Mouse (Mus musculus) lung, embryonic 15.5 days (tissue): ENCODE data around the gene Slc37a2. TPM values are rescaled to one million over a fixed set of nuclear protein-coding genes. Genes with fewer than 3 reads are reported as not detected.
"Not testable (repeated sequence)": the region's sequence is repeated elsewhere in the genome, so short reads cannot be mapped to it uniquely, and the experiment has no call there.

ENCODE experiments used
- ATAC-seq: fragments of 200-750 bp; cut with Nextera tagmentation; 2 replicates; pipeline ENCODE4 v1.8.0; 2017; ENCODE audit warnings: moderate number of reproducible peaks, borderline replicate concordance; ENCODE audit not compliant: low FRiP score, low TSS enrichment; ENCODE audit errors: extremely low read depth
- H3K27ac ChIP-seq: fragments of 300-500 bp; sonication (generic); 2 replicates; pipeline ENCODE4 v1.5.1; 2015; ENCODE audit warnings: moderate library complexity, mild to moderate bottlenecking, inconsistent platforms
- H3K27me3 ChIP-seq: fragments of 300-500 bp; sonication (generic); 2 replicates; pipeline ENCODE4 v1.6.1; 2015; ENCODE audit warnings: inconsistent platforms
- H3K36me3 ChIP-seq: fragments of 300-500 bp; sonication (generic); 2 replicates; pipeline ENCODE4 v1.6.1; 2015; ENCODE audit warnings: inconsistent platforms
- H3K4me1 ChIP-seq: fragments of 300-500 bp; sonication (generic); 2 replicates; pipeline ENCODE4 v1.6.1; 2015; ENCODE audit warnings: inconsistent platforms
- H3K4me2 ChIP-seq: fragments of 300-500 bp; sonication (generic); 2 replicates; pipeline ENCODE4 v1.6.1; 2015; ENCODE audit warnings: inconsistent platforms, mild to moderate bottlenecking, moderate library complexity
- H3K4me3 ChIP-seq: fragments of 300-500 bp; sonication (generic); 2 replicates; pipeline ENCODE4 v1.5.1; 2015; ENCODE audit warnings: mild to moderate bottlenecking, inconsistent platforms
- H3K9ac ChIP-seq: fragments of 300-500 bp; sonication (generic); 2 replicates; pipeline ENCODE4 v1.6.1; 2015; ENCODE audit warnings: inconsistent platforms
- H3K9me3 ChIP-seq: fragments of 300-500 bp; sonication (generic); 2 replicates; pipeline ENCODE4 v1.6.1; 2016; ENCODE audit warnings: inconsistent platforms
- WGBS: fragments of 180-500 bp; shearing (Covaris S2); methylation state at CpG from one replicate; pipeline ENCODE4 v1.1.7; 2015; 5-methylcytosine and 5-hydroxymethylcytosine counted together
- polyA plus RNA-seq: library from polyadenylated mRNA; unstranded; fragments of >200 nt; fragmentation: Nextera tagmentation; extraction: Ambion mirVana; gene quantifications from 2 replicates; pipeline ENCODE4 v1.2.1, GENCODE M21; 2015

Gene Slc37a2
- polyA plus RNA-seq = 1.1 and 1.6 TPM in 2 replicates

DNA sequence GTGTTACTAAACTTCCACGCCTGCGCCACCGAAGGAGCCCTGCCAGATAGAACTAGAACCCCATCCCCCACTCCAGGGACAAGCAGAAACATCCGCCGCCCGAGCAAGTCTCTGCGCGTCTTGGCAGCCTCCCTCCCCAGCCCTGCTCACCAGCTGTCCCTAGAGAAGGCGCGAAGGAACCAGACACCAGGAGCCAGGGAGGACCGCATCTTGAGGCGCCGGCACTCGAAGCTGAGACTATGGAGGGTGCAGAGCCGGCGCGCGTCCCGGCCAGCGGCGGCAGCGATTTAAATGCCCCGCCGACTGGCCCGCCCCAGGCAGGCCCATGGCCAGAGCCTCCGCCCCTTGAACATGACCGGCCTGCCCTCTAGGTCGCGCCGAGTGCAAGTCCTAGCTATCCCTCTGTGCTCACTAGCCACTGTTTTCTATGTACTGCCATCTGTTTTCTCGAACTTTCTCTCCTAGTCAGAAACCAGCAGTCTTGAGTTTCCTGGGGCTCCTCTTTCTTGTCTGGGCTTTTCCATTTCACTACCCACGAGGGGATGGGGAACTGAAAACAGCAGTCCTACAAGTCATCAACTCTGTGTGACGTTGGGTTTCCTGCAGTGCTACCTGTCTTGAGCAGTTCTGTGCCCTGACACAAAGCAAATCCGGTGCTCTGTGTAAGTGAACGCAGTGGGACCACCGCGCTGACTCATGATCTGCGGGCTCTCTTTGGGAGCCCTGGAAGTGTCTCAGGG, at the start of gene Slc37a2:
TSS of gene Slc37a2 (minus strand) at position 590 of the 740 bp plus-strand sequence.
- WGBS = 1% methylated on average over 38 of the region's 38 CpGs
- Histone ChIP-seq H3K4me3 (peak within 1 kb of the TSS; percentile 44), H3K36me3 (no peaks in the 10 kb centered on the region), H3K9ac (peak within 1 kb of the TSS; percentile 40; the same call in 1 of the 2 replicates), H3K4me1 (0 out of 2 replicates have a peak, but pooled peaks cover 9% of the 10 kb centered on the region), H3K27me3 (no peaks in the 10 kb centered on the region), H3K27ac (no peak within 1 kb of the TSS), H3K4me2 (peak within 1 kb of the TSS; percentile 86), H3K9me3 (no peaks in the 10 kb centered on the region)
- peak; percentile 86 for ATAC-seq

DNA sequence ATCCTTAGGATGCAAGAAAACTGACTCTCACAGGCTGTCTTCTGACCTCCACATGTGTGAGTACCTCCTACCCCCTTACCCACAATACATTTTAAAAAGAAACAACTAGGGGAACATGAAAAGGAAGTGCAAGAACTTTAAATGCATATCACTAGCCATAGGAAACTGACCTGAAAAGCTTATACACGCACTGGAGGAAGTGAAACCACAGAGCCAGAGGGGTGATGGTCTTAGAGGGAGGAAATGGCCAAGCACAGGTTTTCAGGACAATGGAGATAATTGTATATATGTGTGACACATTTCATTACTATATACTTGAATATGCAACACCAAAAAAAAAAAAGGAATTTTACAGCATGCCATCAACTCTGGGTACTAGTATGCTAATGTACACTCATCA, 46.2 kb upstream of the Slc37a2 start:
- Histone ChIP-seq H3K9me3 (no peaks in the 10 kb centered on the region), H3K27me3 (no peaks in the 10 kb centered on the region), H3K27ac (no peak overlapping the region), H3K4me3 (no peak overlapping the region), H3K4me2 (no peak overlapping the region), H3K4me1 (no peaks in the 10 kb centered on the region), H3K9ac (no peak overlapping the region), H3K36me3 (no peaks in the 10 kb centered on the region)
- ATAC-seq = no peak
- 67% methylated on average over 1 of the region's 1 CpGs for WGBS

DNA sequence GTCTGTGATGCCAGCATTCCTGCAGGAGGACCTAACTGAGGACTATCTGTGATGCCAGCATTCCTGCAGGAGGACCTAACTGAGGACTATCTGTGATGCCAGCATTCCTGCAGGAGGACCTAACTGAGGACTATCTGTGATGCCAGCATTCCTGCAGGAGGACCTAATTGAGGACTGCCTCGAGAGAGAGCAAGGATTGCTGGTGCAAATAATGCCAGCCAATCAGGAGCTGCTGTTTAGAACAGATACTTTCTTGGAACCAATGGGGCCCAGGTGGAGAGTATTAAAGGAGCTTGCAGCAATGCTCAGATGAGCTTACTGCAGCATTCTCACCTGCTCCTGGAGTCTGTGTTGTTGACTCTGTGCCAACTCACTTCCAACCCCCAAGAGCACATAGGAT, 45.0 kb upstream of the Slc37a2 start:
- not testable (repeated sequence) for H3K36me3 ChIP-seq, H3K27me3 ChIP-seq, H3K4me2 ChIP-seq, H3K9me3 ChIP-seq, ATAC-seq, H3K9ac ChIP-seq, H3K4me1 ChIP-seq, H3K4me3 ChIP-seq, H3K27ac ChIP-seq
- WGBS = 75% methylated on average over 1 of the region's 1 CpGs

DNA sequence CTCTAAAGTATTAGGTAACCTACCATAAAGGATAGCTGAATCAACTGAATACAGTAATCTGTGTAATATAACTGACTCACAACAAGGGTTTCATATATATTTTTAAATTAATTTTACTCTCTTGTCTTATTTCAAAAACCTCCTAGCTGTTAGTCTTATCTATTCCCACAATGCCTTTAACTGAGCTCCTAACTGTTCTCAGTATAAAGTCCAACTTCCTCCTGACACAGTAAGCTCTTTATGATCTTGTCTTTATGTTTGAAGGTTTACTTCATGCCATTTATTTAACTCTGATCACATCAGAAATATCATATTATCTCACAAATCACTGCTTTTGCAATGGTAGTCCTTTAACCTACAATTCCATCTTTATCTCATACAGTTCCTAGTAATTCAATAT, 40.0 kb upstream of the Slc37a2 start:
- Histone ChIP-seq H3K27ac (no peak overlapping the region), H3K4me2 (no peak overlapping the region), H3K4me3 (no peak overlapping the region), H3K36me3 (no peaks in the 10 kb centered on the region), H3K9me3 (no peaks in the 10 kb centered on the region), H3K4me1 (no peaks in the 10 kb centered on the region), H3K9ac (no peak overlapping the region), H3K27me3 (no peaks in the 10 kb centered on the region)
- no peak for ATAC-seq

DNA sequence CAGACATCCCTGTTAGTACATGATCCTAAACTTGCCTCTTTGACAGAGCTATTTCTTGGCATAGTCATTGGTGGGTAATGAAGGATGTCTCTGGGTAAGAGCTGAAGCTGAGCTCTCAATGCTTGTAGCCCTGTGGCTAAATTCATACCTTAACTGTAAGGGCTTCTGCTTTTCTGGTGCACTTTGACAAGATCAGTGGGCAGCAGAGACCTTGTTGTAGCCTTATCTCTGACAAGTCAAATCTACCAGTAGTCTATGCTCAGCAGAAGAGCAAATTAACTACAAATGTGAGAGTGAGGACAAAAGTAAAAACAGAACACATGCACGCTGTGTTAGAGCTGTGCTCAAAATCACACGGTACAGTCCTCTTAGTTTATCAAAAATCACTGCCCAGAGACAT, 11.1 kb upstream of the Slc37a2 start:
- ATAC-seq = no peak
- H3K4me3 ChIP-seq = no peak overlapping the region
- H3K4me1 ChIP-seq = no peaks in the 10 kb centered on the region
- H3K9me3 ChIP-seq = no peaks in the 10 kb centered on the region
- no peak overlapping the region for H3K27ac ChIP-seq
- H3K36me3 ChIP-seq = no peaks in the 10 kb centered on the region
- no peak overlapping the region for H3K4me2 ChIP-seq
- H3K27me3 ChIP-seq = no peaks in the 10 kb centered on the region
- WGBS = 81% methylated on average over 2 of the region's 2 CpGs
- no peak overlapping the region for H3K9ac ChIP-seq

DNA sequence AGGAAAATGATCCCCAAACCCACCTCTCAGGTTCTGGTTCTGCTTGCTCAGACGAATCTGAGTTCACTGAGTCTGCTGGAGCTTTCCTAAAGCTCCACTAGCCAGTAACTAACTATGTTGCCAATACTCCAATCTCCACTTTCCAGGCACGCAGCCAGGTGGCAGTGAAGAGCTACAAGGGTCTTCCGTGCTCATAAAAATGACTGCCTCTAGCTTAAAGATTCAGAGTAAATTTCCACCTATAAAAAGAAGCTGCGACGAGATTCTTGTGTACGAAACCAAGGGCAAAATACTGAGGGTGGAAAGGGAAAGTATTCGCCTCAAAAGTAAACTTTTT, 319 bp upstream of the Slc37a2 start:
- no peak overlapping the region for H3K9ac ChIP-seq
- H3K4me2 ChIP-seq = peak overlapping the region; percentile 86
- H3K4me1 ChIP-seq = 0 out of 2 replicates have a peak, but pooled peaks cover 9% of the 10 kb centered on the region
- H3K27me3 ChIP-seq = no peaks in the 10 kb centered on the region
- no peaks in the 10 kb centered on the region for H3K36me3 ChIP-seq
- no peak overlapping the region for H3K27ac ChIP-seq
- H3K9me3 ChIP-seq = no peaks in the 10 kb centered on the region
- ATAC-seq = 0 out of 2 replicates have a peak, but pooled peaks have one; percentile 29
- H3K4me3 ChIP-seq = peak overlapping the region; percentile 44
- 25% methylated on average over 7 of the region's 7 CpGs for WGBS

DNA sequence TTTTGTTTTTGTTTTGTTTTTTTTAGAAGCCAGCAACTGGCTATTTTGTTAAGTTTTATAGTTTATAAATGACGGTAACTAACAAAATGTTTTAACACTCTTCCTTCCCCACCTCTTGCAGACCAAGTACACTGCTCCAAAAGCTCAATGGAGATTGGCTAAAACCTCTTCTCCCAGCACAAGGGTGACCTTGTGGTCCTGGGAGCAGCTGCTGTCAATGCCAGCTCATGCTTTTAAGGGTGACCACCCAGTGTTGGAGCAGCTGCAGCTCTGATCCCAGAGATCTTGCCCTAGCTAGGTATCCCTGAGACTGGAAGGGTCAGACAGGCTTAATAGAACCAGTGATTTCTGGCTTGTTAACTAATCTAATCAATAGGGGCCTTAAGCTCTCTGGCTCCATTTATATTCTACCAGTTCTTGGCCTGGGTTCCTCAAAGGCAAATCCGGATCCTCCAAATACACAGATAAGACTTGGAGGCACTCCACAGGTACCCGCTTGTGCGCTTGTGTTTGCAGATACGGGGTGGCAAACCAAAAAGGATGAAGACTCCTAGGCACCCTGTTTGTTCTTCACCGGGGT, 917 bp downstream of the Slc37a2 start:
- no peak overlapping the region for H3K27ac ChIP-seq
- no peak overlapping the region for H3K9ac ChIP-seq
- 20% methylated on average over 6 of the region's 6 CpGs for WGBS
- no peak for ATAC-seq
- peak overlapping the region; percentile 86 for H3K4me2 ChIP-seq
- H3K27me3 ChIP-seq = no peaks in the 10 kb centered on the region
- 0 out of 2 replicates have a peak, but pooled peaks cover 9% of the 10 kb centered on the region for H3K4me1 ChIP-seq
- H3K36me3 ChIP-seq = no peaks in the 10 kb centered on the region
- H3K9me3 ChIP-seq = no peaks in the 10 kb centered on the region
- peak overlapping the region; percentile 44 for H3K4me3 ChIP-seq

DNA sequence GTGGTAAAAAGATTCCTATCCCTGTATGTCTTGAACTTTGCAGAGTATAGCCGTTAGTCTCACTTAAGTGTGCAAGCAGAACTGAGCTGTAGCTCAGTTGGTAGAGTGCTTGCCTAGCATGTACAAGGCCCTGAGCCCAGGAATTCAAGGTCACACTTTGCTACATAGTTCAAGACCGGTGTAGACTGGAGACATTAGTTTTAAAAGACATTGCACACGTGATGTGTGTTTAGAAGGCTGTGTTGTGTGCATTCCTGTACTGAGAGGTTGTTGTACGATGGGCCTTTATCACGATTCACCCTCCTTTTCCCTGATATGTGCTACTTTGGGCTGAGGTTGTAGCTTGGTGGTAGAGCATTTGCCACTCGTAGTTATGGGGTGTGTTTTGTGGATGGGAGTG, 4.9 kb downstream of the Slc37a2 start:
- no peak overlapping the region for H3K27ac ChIP-seq
- H3K36me3 ChIP-seq = no peaks in the 10 kb centered on the region
- H3K27me3 ChIP-seq = no peaks in the 10 kb centered on the region
- 67% methylated on average over 6 of the region's 6 CpGs for WGBS
- ATAC-seq = no peak
- no peak overlapping the region for H3K4me3 ChIP-seq
- H3K4me1 ChIP-seq = 0 out of 2 replicates have a peak, but pooled peaks cover 5% of the 10 kb centered on the region
- no peaks in the 10 kb centered on the region for H3K9me3 ChIP-seq
- H3K9ac ChIP-seq = no peak overlapping the region
- no peak overlapping the region for H3K4me2 ChIP-seq

DNA sequence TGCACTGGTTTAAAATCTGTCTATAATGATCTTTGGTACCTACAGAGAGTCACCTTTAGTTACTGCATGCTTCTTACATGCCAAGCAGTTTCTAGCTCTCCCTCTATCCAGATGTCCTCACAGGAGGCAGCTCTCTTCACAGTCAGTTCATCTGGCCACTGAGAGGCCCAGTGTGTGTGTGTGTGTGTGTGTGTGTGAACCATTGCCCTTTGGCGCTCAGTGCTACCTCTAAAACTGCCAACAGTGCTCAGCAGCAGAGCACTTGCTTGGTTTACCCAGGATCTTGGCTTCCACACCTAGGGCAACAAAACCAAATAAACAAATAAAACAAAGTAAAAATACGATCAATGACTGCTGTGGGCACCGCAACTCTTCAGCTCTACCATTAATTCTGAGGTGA, 5.6 kb downstream of the Slc37a2 start:
- Histone ChIP-seq H3K36me3 (no peaks in the 10 kb centered on the region), H3K27ac (no peak overlapping the region), H3K4me2 (no peak overlapping the region), H3K4me3 (no peak overlapping the region), H3K4me1 (0 out of 2 replicates have a peak, but pooled peaks cover 5% of the 10 kb centered on the region), H3K9me3 (no peaks in the 10 kb centered on the region), H3K9ac (no peak overlapping the region), H3K27me3 (no peaks in the 10 kb centered on the region)
- 73% methylated on average over 3 of the region's 3 CpGs for WGBS
- no peak for ATAC-seq

DNA sequence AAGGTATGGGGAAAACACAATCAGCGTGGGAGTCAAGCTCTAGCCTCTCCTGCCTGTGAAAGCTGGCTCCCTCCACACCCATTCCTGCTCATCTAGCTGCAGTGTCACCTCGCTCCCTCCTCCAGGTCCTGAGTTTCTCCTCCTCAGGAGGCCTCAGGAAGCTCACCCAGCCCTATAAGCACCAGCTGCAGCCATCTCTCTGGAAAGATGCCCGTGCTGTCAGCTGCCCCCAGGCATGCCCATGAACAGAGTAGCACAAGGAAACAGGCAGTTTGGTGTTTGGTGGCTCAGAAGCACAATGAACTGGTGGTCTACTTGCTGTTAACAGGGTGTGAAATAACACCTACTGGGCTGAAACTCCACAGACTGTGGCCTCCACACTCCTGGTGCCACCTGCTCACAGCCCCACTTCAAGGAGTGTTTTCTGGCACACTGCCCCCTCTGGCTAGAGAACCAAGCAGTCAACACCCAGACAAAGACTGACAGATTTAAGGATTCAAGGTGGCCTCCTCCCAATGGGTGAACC, 7.1 kb downstream of the Slc37a2 start:
- no peak overlapping the region for H3K9ac ChIP-seq
- H3K9me3 ChIP-seq = no peaks in the 10 kb centered on the region
- H3K4me2 ChIP-seq = no peak overlapping the region
- ATAC-seq = no peak
- 48% methylated on average over 3 of the region's 3 CpGs for WGBS
- no peak overlapping the region for H3K4me3 ChIP-seq
- H3K4me1 ChIP-seq = no peaks in the 10 kb centered on the region
- no peaks in the 10 kb centered on the region for H3K36me3 ChIP-seq
- no peak overlapping the region for H3K27ac ChIP-seq
- H3K27me3 ChIP-seq = no peaks in the 10 kb centered on the region

DNA sequence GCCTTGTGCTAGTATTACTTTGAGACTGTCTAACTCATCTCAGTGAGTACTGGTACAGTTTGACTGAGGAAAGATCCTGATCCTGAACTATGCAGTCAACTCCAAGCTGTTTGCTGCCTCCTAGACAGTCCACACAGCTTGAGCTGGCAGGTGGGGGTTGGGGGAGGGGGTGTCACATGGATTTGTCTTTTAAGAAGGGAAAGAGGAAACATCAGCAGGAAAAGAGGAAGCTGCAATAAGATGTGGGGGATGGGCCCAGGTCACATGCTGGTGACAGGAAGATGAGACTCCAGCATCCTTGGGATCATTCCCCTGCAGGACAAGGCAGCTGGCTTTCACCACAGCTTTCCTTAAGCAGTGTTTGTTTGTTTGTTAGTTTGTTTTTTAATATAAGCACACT, 8.1 kb downstream of the Slc37a2 start:
- H3K9ac ChIP-seq = no peak overlapping the region
- no peak overlapping the region for H3K27ac ChIP-seq
- H3K4me1 ChIP-seq = no peaks in the 10 kb centered on the region
- ATAC-seq = no peak
- H3K9me3 ChIP-seq = no peaks in the 10 kb centered on the region
- H3K27me3 ChIP-seq = no peaks in the 10 kb centered on the region
- no peak overlapping the region for H3K4me3 ChIP-seq
- no peaks in the 10 kb centered on the region for H3K36me3 ChIP-seq
- no peak overlapping the region for H3K4me2 ChIP-seq

DNA sequence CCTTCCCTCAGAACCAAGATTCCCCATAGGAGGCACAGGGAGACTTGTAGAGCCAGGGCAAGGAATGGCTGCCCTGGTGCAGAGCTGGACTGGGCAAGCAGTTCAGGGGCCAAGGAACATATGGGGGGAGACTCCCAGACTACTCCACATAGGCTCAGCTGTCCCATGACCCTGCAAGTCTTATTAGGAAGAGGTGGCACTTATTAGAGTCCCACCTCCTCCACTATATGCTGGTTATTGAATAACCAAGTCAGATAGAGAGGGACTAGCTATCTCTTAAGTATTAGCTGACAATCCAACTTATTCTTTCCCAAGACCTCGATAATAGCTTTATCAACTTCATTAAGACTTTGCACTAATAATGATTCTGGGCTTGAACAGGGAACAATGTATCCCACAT, 9.7 kb downstream of the Slc37a2 start:
- H3K9me3 ChIP-seq = no peaks in the 10 kb centered on the region
- H3K4me3 ChIP-seq = no peak overlapping the region
- no peak overlapping the region for H3K9ac ChIP-seq
- no peak overlapping the region for H3K4me2 ChIP-seq
- no peak overlapping the region for H3K27ac ChIP-seq
- H3K27me3 ChIP-seq = no peaks in the 10 kb centered on the region
- WGBS = 100% methylated on average over 1 of the region's 1 CpGs
- no peak for ATAC-seq
- H3K4me1 ChIP-seq = no peaks in the 10 kb centered on the region
- H3K36me3 ChIP-seq = no peaks in the 10 kb centered on the region
